ENCODE assay signal across 24 mouse cellular contexts in genomic region chr7:125597516-125598347, GRCm38 (mm10). TPM values are rescaled to one million over a fixed set of nuclear protein-coding genes. Genes with fewer than 3 reads are reported as not detected.
DNase-seq lines count a peak whose midpoint lies in the region; ATAC-seq and TF ChIP-seq lines count a peak whose summit lies in the region.
"Had no signal": no experiment of that assay in that cellular context is flagged by ENCODE, and none has a peak within 500 bp of the region (broad histone marks: within the 10 kb centered on the region; RNA-seq: fewer than 3 reads in every experiment).

No protein-coding gene starts in this region.

- H3K27ac ChIP-seq in midbrain, embryonic 10.5 days (replicated peaks) = 0 out of 2 replicates have a peak overlapping the region, but pooled peaks have one; percentile 3
- no peak overlapping the region for H3K27ac ChIP-seq in midbrain, embryonic 11.5 days (ENCODE audit: low read depth, low read length)
- H3K27ac ChIP-seq in bone marrow, adult 2 months (ENCODE audit: control insufficient read depth, insufficient read depth, low read depth, low read length, poor library complexity) = peak overlapping the region; percentile 25; the same call in 1 of the 2 replicates
- H3K27ac ChIP-seq: forebrain, embryonic 10.5 days; forebrain, embryonic 13.5 days; hindbrain, embryonic 10.5 days; hindbrain, embryonic 13.5 days had no signal

- H3K27me3 ChIP-seq in midbrain, embryonic 10.5 days (ENCODE audit: low read depth, poor library complexity, severe bottlenecking) = no peaks in the 10 kb centered on the region
- H3K27me3 ChIP-seq in midbrain, embryonic 11.5 days (ENCODE audit: control insufficient read depth, insufficient read depth, low read length) = no peaks in the 10 kb centered on the region
- H3K27me3 ChIP-seq: forebrain, embryonic 13.5 days; hindbrain, embryonic 13.5 days had no signal

- H3K4me3 ChIP-seq in midbrain, embryonic 10.5 days = no peak overlapping the region
- no peak overlapping the region for H3K4me3 ChIP-seq in midbrain, embryonic 11.5 days (ENCODE audit: low read depth, low read length)
- no peak overlapping the region for H3K4me3 ChIP-seq in bone marrow, adult 2 months (replicated peaks; ENCODE audit: control insufficient read depth, low read depth, low read length)
- H3K4me3 ChIP-seq: forebrain, embryonic 10.5 days; forebrain, embryonic 13.5 days; hindbrain, embryonic 10.5 days; hindbrain, embryonic 13.5 days had no signal

- H3K4me1 ChIP-seq in midbrain, embryonic 10.5 days = 0 out of 2 replicates have a peak, but pooled peaks cover 7% of the 10 kb centered on the region
- H3K4me1 ChIP-seq in midbrain, embryonic 11.5 days (ENCODE audit: control insufficient read depth, insufficient read depth, low read length) = no peaks in the 10 kb centered on the region
- peaks cover 27% of the 10 kb centered on the region for H3K4me1 ChIP-seq in bone marrow, adult 2 months (ENCODE audit: control insufficient read depth, insufficient read depth, low read length)
- H3K4me1 ChIP-seq: forebrain, embryonic 13.5 days; hindbrain, embryonic 13.5 days had no signal

- WGBS in midbrain, embryonic 10.5 days = 84% methylated on average over 11 of the region's 11 CpGs
- WGBS in midbrain, embryonic 11.5 days = 78% methylated on average over 11 of the region's 11 CpGs
- WGBS in bone marrow, adult 2 months = 78% methylated on average over 11 of the region's 11 CpGs

- no peak for TF ChIP-seq POLR2A in bone marrow, adult 2 months (IDR thresholded peaks at IDR 0.05; ENCODE audit: borderline replicate concordance, control insufficient read depth, low read depth, low read length)

- intact Hi-C loops in left cerebral cortex, postnatal 14 days (cut with DNase I) = no loop called here

- H3K9me3 ChIP-seq in midbrain, embryonic 10.5 days (replicated peaks) = no peaks in the 10 kb centered on the region
- H3K9me3 ChIP-seq in midbrain, embryonic 11.5 days (ENCODE audit: control insufficient read depth, low read length) = no peaks in the 10 kb centered on the region
- H3K9me3 ChIP-seq: forebrain, embryonic 10.5 days; forebrain, embryonic 13.5 days; hindbrain, embryonic 10.5 days; hindbrain, embryonic 13.5 days had no signal

- no peak overlapping the region for H3K9ac ChIP-seq in midbrain, embryonic 11.5 days (ENCODE audit: low read length)
- H3K9ac ChIP-seq: forebrain, embryonic 13.5 days; hindbrain, embryonic 13.5 days had no signal

- H3K4me2 ChIP-seq in midbrain, embryonic 11.5 days = no peak overlapping the region
- H3K4me2 ChIP-seq: forebrain, embryonic 13.5 days; heart, embryonic 11.5 days; hindbrain, embryonic 13.5 days had no signal

- TF ChIP-seq CTCF in bone marrow, adult 2 months (IDR thresholded peaks at IDR 0.05; ENCODE audit: control insufficient read depth, insufficient read depth, low read length) = no peak

- ATAC-seq in midbrain, embryonic 11.5 days (ENCODE audit: low FRiP score) = no peak
- ATAC-seq: activated CD4-positive, CD25-positive, alpha-beta regulatory T cell, adult 4 months; forebrain, embryonic 13.5 days; forebrain, embryonic 16.5 days; hindbrain, embryonic 16.5 days had no signal

- no peaks in the 10 kb centered on the region for H3K36me3 ChIP-seq in midbrain, embryonic 10.5 days
- no peaks in the 10 kb centered on the region for H3K36me3 ChIP-seq in midbrain, embryonic 11.5 days (ENCODE audit: control insufficient read depth, insufficient read depth, low read length)
- H3K36me3 ChIP-seq: forebrain, embryonic 10.5 days; hindbrain, embryonic 10.5 days; hindbrain, embryonic 13.5 days had no signal

- DNase-seq in midbrain, embryonic 10.5 days (ENCODE audit: low spot score) = no peak
- DNase-seq in midbrain, embryonic 11.5 days (ENCODE audit: low spot score, missing footprints) = no peak
- peak; percentile 85 for DNase-seq in A20 (ENCODE audit: low read depth, low spot score)
- DNase-seq in retina, embryonic 14.5 days (ENCODE audit: low spot score) = peak; percentile 9
- no peak for DNase-seq in adrenal gland, adult 2 months
- DNase-seq in kidney, adult 8-10 months = no peak
- no peak for DNase-seq in left cerebral cortex, postnatal 14 days (ENCODE audit: low spot score in 2 of 2)
- DNase-seq: adrenal gland, postnatal 10 days; adrenal gland, postnatal 36 days; cerebellum, adult 18-20 months; cerebellum, adult 9-10 months; cerebellum, postnatal 14 days; gastrocnemius, postnatal 10 days; gastrocnemius, postnatal 36 days had no signal

RNA-seq across cellular contexts. Expression of gene Il21r, which starts 5.5 kb away (rescaled TPM):
- 0.53 and 0.58 TPM in 2 replicates for polyA plus RNA-seq in midbrain, embryonic 10.5 days (2016; fragmentation: Nextera tagmentation; extraction: Ambion mirVana)
- 0.36 and 0.43 TPM in 2 replicates for polyA plus RNA-seq in midbrain, embryonic 11.5 days (2014; fragmentation: Nextera tagmentation; extraction: Ambion mirVana)
- 21.8 and 39.9 TPM in 2 replicates for polyA plus RNA-seq in bone marrow, adult 2 months (2011; ENCODE audit: insufficient read depth, insufficient read length, low replicate concordance, missing spikeins)
- under 1 TPM; 0.52 to 0.76 TPM for total RNA-seq in adrenal gland, adult 2 months (2021)
- 1.9 and 2.4 TPM in 2 replicates for polyA plus RNA-seq in adrenal gland, adult 2 months (2012; rRNA removed)
- total RNA-seq in left cerebral cortex, postnatal 14 days (2021) = 1 to 10 TPM in 1 of 2 experiments, under 1 TPM in 1; 0.72 to 1.0 TPM
- polyA plus RNA-seq: heart, embryonic 14.5 days had no signal

RNA-seq across cellular contexts. Expression of gene Il4ra, which starts 45.8 kb away (rescaled TPM):
- polyA plus RNA-seq in midbrain, embryonic 10.5 days (2016; fragmentation: Nextera tagmentation; extraction: Ambion mirVana) = 5.5 and 6.9 TPM in 2 replicates
- polyA plus RNA-seq in midbrain, embryonic 11.5 days (2014; fragmentation: Nextera tagmentation; extraction: Ambion mirVana) = 2.6 and 3.5 TPM in 2 replicates
- 10.9 and 23.0 TPM in 2 replicates for polyA plus RNA-seq in bone marrow, adult 2 months (2011; ENCODE audit: insufficient read depth, insufficient read length, low replicate concordance, missing spikeins)
- total RNA-seq in adrenal gland, adult 2 months (2021) = 100 to 1,000 TPM in 1 of 2 experiments, 10 to 100 TPM in 1; 49.6 to 142 TPM
- 76.2 and 114 TPM in 2 replicates for polyA plus RNA-seq in adrenal gland, adult 2 months (2012; rRNA removed)
- 1 to 10 TPM; 5.0 to 6.5 TPM for total RNA-seq in left cerebral cortex, postnatal 14 days (2021)

Comparison
In these comparisons a context has a peak if more than half of its experiments do, and no peak if none do; other contexts are left out.
1. DNase-seq: peak in A20 (single experiment) and retina, embryonic 14.5 days (single experiment); none in midbrain, embryonic 10.5 days (single experiment), midbrain, embryonic 11.5 days (single experiment), adrenal gland, adult 2 months (single experiment), kidney, adult 8-10 months (0 of 2) and left cerebral cortex, postnatal 14 days (0 of 2).